Mouse (Mus musculus): ENCODE measurements around the gene Atpaf2. TPM values are rescaled to one million over a fixed set of nuclear protein-coding genes. Genes with fewer than 3 reads are reported as not detected.
A peak's percentile ranks its signal among the peaks of the same experiment; 100 is the strongest.
"Not testable (repeated sequence)": the region's sequence is repeated elsewhere in the genome, so short reads cannot be mapped to it uniquely, and the experiment has no call there.

Atpaf2 gene
- polyA plus RNA-seq (2015; fragmentation: Nextera tagmentation; extraction: Ambion mirVana), result 51.6 and 53.6 TPM in 2 replicates

GRCm38 (mm10) chr11:60417717-60418472 is at the start of gene Atpaf2:
Gene Atpaf2, minus strand, starts transcription at chr11:60418457.
- Histone ChIP-seq H3K9me3 (replicated peaks) (no peaks in the 10 kb centered on the region), H3K4me1 (peaks cover 27% of the 10 kb centered on the region), H3K4me2 (replicated peaks) (peak within 1 kb of the TSS; percentile 71), H3K27ac (replicated peaks) (peak within 1 kb of the TSS; percentile 90), H3K9ac (peak within 1 kb of the TSS; percentile 95), H3K27me3 (no peaks in the 10 kb centered on the region), H3K36me3 (no peaks in the 10 kb centered on the region), H3K4me3 (replicated peaks) (peak within 1 kb of the TSS; percentile 94)
- peak; percentile 14 for ATAC-seq (ENCODE audit: insufficient number of reproducible peaks, low FRiP score, low TSS enrichment, low read depth)
- under 1% methylated on average over 39 of the region's 39 CpGs for WGBS

- peaks cover 83% of the 10 kb centered on the region for H3K36me3 ChIP-seq
- ATAC-seq (ENCODE audit: insufficient number of reproducible peaks, low FRiP score, low TSS enrichment, low read depth), result no peak
- no peak overlapping the region for H3K4me3 ChIP-seq (replicated peaks)
- no peak overlapping the region for H3K4me2 ChIP-seq (replicated peaks)
- H3K4me1 ChIP-seq, result no peaks in the 10 kb centered on the region
- H3K27ac ChIP-seq (replicated peaks), result no peak overlapping the region
- no peaks in the 10 kb centered on the region for H3K9me3 ChIP-seq (replicated peaks)
- no peak overlapping the region for H3K9ac ChIP-seq
- no peaks in the 10 kb centered on the region for H3K27me3 ChIP-seq
- 95% methylated on average over 2 of the region's 2 CpGs for WGBS
These were observed 47.7 kb upstream of the Atpaf2 start for GRCm38 (mm10) chr11:60465943-60466380.

- no peak overlapping the region for H3K4me2 ChIP-seq (replicated peaks)
- peaks cover 14% of the 10 kb centered on the region for H3K4me1 ChIP-seq
- H3K4me3 ChIP-seq (replicated peaks), result no peak overlapping the region
- no peak for ATAC-seq (ENCODE audit: insufficient number of reproducible peaks, low FRiP score, low TSS enrichment, low read depth)
- peaks cover 68% of the 10 kb centered on the region for H3K36me3 ChIP-seq
- no peaks in the 10 kb centered on the region for H3K9me3 ChIP-seq (replicated peaks)
- no peaks in the 10 kb centered on the region for H3K27me3 ChIP-seq
- H3K27ac ChIP-seq (replicated peaks), result no peak overlapping the region
- WGBS, result 88% methylated on average over 1 of the region's 1 CpGs
- H3K9ac ChIP-seq, result no peak overlapping the region
These were observed 39.7 kb upstream of the Atpaf2 start for GRCm38 (mm10) chr11:60457973-60458372.

- H3K9me3 ChIP-seq (replicated peaks), result no peaks in the 10 kb centered on the region
- no peaks in the 10 kb centered on the region for H3K27me3 ChIP-seq
- H3K36me3 ChIP-seq, result peaks cover 36% of the 10 kb centered on the region
- H3K4me3 ChIP-seq (replicated peaks), result peak overlapping the region; percentile 75
- peak overlapping the region; percentile 80 for H3K27ac ChIP-seq (replicated peaks)
- peak overlapping the region; percentile 58 for H3K9ac ChIP-seq
- H3K4me2 ChIP-seq (replicated peaks), result peak overlapping the region; percentile 71
- no peak for ATAC-seq (ENCODE audit: insufficient number of reproducible peaks, low FRiP score, low TSS enrichment, low read depth)
- peaks cover 14% of the 10 kb centered on the region for H3K4me1 ChIP-seq
- under 1% methylated on average over 17 of the region's 17 CpGs for WGBS
These were observed 36.5 kb upstream of the Atpaf2 start for GRCm38 (mm10) chr11:60454745-60455087.

GRCm38 (mm10) chr11:60454080-60454744 is 36.0 kb upstream of the Atpaf2 start, which contains the start of gene Drg2:
Gene Drg2, plus strand, starts transcription at chr11:60454591.
- Histone ChIP-seq H3K36me3 (peaks cover 31% of the 10 kb centered on the region), H3K4me2 (replicated peaks) (peak within 1 kb of the TSS; percentile 71), H3K4me3 (replicated peaks) (peak within 1 kb of the TSS; percentile 75), H3K9me3 (replicated peaks) (no peaks in the 10 kb centered on the region), H3K4me1 (peaks cover 14% of the 10 kb centered on the region), H3K27ac (replicated peaks) (peak within 1 kb of the TSS; percentile 80), H3K9ac (peak within 1 kb of the TSS; percentile 58), H3K27me3 (no peaks in the 10 kb centered on the region)
- ATAC-seq (ENCODE audit: insufficient number of reproducible peaks, low FRiP score, low TSS enrichment, low read depth), result peak; percentile 92
- WGBS, result 4% methylated on average over 27 of the region's 27 CpGs

DNA sequence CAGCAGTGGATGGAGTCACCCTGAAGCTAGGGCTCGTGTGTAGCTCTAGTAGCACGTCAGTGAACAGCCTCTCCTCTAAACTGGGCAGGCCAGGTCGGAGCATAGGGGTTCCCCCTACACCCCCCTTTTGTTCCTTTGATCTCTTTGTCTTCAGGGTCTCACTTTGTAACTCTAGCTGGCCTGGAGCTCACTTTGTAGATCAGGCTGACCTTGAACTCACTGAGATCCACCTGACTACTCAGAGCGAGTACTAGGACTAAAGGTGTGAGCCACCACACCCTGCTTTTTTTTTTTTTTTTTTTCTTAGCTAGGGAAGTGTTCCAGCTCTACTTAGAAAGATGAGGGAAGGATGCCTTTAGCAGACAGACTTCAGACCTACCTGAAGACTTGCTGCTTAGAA is 25.8 kb upstream of the Atpaf2 start:
- peaks cover 44% of the 10 kb centered on the region for H3K36me3 ChIP-seq
- WGBS, result 73% methylated on average over 4 of the region's 4 CpGs
- no peak for ATAC-seq (ENCODE audit: insufficient number of reproducible peaks, low FRiP score, low TSS enrichment, low read depth)

GRCm38 (mm10) chr11:60442896-60443295 is 24.6 kb upstream of the Atpaf2 start:
- WGBS, result 85% methylated on average over 6 of the region's 6 CpGs
- no peak for ATAC-seq (ENCODE audit: insufficient number of reproducible peaks, low FRiP score, low TSS enrichment, low read depth)
- H3K27ac ChIP-seq (replicated peaks), result no peak overlapping the region

More for the DNA sequence above, 25.8 kb upstream of the Atpaf2 start:
- Histone ChIP-seq H3K9me3 (replicated peaks) (no peaks in the 10 kb centered on the region), H3K27me3 (no peaks in the 10 kb centered on the region), H3K4me3 (replicated peaks) (no peak overlapping the region), H3K9ac (no peak overlapping the region), H3K4me1 (no peaks in the 10 kb centered on the region), H3K27ac (replicated peaks) (no peak overlapping the region), H3K4me2 (replicated peaks) (no peak overlapping the region)

DNA sequence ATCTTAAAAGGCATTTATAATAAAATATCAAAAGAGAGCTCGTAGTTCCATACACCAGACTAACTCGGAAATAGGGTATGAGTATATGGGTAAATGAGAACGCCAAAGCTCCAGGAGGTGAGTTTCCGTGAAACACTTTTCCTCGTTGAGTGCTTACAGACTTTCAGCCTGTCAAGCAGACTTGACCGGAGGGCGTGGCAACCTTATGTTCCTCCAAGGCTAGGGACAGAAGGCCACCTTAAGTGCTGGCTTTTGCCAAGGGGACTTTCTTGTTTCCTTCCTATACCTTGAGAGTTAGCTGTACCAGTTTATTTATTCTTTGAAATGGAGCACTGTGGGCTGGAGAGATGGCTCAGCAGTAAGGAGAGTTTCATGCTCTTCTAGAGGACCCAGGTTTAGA is 21.9 kb upstream of the Atpaf2 start:
- H3K36me3 ChIP-seq, result peaks cover 78% of the 10 kb centered on the region
- 53% methylated on average over 7 of the region's 7 CpGs for WGBS
- H3K4me1 ChIP-seq, result no peaks in the 10 kb centered on the region
- no peak overlapping the region for H3K4me2 ChIP-seq (replicated peaks)
- H3K9me3 ChIP-seq (replicated peaks), result no peaks in the 10 kb centered on the region
- no peaks in the 10 kb centered on the region for H3K27me3 ChIP-seq
- H3K9ac ChIP-seq, result no peak overlapping the region
- no peak overlapping the region for H3K27ac ChIP-seq (replicated peaks)
- no peak overlapping the region for H3K4me3 ChIP-seq (replicated peaks)
- no peak for ATAC-seq (ENCODE audit: insufficient number of reproducible peaks, low FRiP score, low TSS enrichment, low read depth)

More at GRCm38 (mm10) chr11:60442896-60443295, 24.6 kb upstream of the Atpaf2 start:
- H3K4me3 ChIP-seq (replicated peaks), result no peak overlapping the region
- H3K4me2 ChIP-seq (replicated peaks), result no peak overlapping the region
- no peak overlapping the region for H3K9ac ChIP-seq
- H3K36me3 ChIP-seq, result peaks cover 53% of the 10 kb centered on the region
- no peaks in the 10 kb centered on the region for H3K4me1 ChIP-seq
- H3K9me3 ChIP-seq (replicated peaks), result no peaks in the 10 kb centered on the region
- no peaks in the 10 kb centered on the region for H3K27me3 ChIP-seq

GRCm38 (mm10) chr11:60439621-60440020 is 21.4 kb upstream of the Atpaf2 start:
- H3K4me1 ChIP-seq; H3K9ac ChIP-seq; H3K4me2 ChIP-seq (replicated peaks); H3K4me3 ChIP-seq (replicated peaks); ATAC-seq (ENCODE audit: insufficient number of reproducible peaks, low FRiP score, low TSS enrichment, low read depth); H3K9me3 ChIP-seq (replicated peaks); H3K27me3 ChIP-seq; H3K27ac ChIP-seq (replicated peaks): not testable (repeated sequence)
- peaks cover 84% of the 10 kb centered on the region for H3K36me3 ChIP-seq
- 43% methylated on average over 1 of the region's 1 CpGs for WGBS

DNA sequence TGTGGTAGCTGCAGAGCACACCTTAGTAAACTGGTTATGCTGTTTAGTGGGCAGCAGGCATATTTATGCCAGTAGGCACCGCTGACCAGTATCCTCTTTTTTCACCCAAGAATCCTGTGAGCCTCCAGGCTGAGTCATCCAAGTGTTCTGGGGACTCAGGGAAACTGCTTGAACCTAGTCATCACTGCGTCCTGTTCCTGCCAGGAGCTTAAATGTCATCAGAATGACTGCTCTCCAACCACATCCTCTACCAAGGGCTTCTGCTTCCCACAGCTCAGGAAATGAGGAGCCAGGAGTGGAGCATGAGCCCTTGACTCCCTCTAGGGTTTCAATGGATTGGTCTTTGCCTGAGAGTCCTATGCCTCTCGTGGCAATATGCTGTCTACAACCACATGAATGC is 18.4 kb upstream of the Atpaf2 start:
- Histone ChIP-seq H3K9me3 (replicated peaks) (no peaks in the 10 kb centered on the region), H3K4me1 (no peaks in the 10 kb centered on the region), H3K9ac (no peak overlapping the region), H3K4me3 (replicated peaks) (no peak overlapping the region), H3K27ac (replicated peaks) (no peak overlapping the region), H3K4me2 (replicated peaks) (no peak overlapping the region), H3K36me3 (peaks cover 78% of the 10 kb centered on the region), H3K27me3 (no peaks in the 10 kb centered on the region)
- no peak for ATAC-seq (ENCODE audit: insufficient number of reproducible peaks, low FRiP score, low TSS enrichment, low read depth)
- WGBS, result 84% methylated on average over 3 of the region's 3 CpGs

GRCm38 (mm10) chr11:60435133-60435532 is 16.9 kb upstream of the Atpaf2 start:
- H3K36me3 ChIP-seq, result peaks cover 73% of the 10 kb centered on the region
- no peaks in the 10 kb centered on the region for H3K27me3 ChIP-seq
- H3K9me3 ChIP-seq (replicated peaks), result no peaks in the 10 kb centered on the region
- no peak overlapping the region for H3K9ac ChIP-seq
- WGBS, result 97% methylated on average over 1 of the region's 1 CpGs
- no peaks in the 10 kb centered on the region for H3K4me1 ChIP-seq
- H3K4me2 ChIP-seq (replicated peaks), result no peak overlapping the region
- no peak for ATAC-seq (ENCODE audit: insufficient number of reproducible peaks, low FRiP score, low TSS enrichment, low read depth)
- H3K4me3 ChIP-seq (replicated peaks), result no peak overlapping the region
- no peak overlapping the region for H3K27ac ChIP-seq (replicated peaks)

Measured in embryonic facial prominence, embryonic 15.5 days (tissue).